Mouse (Mus musculus) lung, postnatal 14 days (tissue): ENCODE data around the gene Ppm1n.

Source experiments
- DNase-seq: peaks from one replicate; pipeline ENCODE4 v3.0.0; 2021

Ppm1n gene

DNA sequence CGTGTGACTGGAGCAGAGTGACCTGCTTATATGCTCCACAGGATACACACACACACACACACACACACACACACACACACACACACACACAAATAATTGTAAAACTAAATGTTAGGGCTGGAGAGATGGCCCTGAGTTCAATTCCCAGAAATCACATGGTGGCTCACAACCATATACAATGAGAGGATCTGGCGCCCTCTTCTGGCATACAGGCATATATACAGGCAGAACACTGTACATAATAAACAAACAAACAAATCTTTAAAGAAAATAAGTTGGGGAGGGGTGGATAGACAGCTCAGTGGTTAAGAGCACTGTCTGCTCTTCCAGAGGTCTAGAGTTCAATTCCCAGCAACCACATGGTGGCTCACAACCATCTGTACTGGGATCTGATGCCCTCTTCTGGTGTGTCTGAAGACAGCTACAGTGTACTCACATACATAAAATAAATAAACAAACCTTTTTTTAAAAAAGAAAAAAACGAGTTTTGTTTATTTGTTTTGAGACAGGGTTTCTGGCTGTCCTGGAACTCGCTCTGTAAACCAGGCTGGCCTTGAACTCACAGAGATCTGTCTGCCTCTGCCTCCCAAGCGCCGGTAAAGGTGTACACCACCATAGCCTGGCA lies 1.9 kb upstream of the Ppm1n start:
- DNase-seq = peak; percentile 62

GRCm38 (mm10) chr7:19279052-19279451 lies 812 bp downstream of the Ppm1n start:
- no peak for DNase-seq

- DNase-seq = no peak
Observed at GRCm38 (mm10) chr7:19276253-19276652, 3.6 kb downstream of the Ppm1n start.

GRCm38 (mm10) chr7:19272173-19272764 lies 7.6 kb downstream of the Ppm1n start:
- peak; percentile 85 for DNase-seq

DNA sequence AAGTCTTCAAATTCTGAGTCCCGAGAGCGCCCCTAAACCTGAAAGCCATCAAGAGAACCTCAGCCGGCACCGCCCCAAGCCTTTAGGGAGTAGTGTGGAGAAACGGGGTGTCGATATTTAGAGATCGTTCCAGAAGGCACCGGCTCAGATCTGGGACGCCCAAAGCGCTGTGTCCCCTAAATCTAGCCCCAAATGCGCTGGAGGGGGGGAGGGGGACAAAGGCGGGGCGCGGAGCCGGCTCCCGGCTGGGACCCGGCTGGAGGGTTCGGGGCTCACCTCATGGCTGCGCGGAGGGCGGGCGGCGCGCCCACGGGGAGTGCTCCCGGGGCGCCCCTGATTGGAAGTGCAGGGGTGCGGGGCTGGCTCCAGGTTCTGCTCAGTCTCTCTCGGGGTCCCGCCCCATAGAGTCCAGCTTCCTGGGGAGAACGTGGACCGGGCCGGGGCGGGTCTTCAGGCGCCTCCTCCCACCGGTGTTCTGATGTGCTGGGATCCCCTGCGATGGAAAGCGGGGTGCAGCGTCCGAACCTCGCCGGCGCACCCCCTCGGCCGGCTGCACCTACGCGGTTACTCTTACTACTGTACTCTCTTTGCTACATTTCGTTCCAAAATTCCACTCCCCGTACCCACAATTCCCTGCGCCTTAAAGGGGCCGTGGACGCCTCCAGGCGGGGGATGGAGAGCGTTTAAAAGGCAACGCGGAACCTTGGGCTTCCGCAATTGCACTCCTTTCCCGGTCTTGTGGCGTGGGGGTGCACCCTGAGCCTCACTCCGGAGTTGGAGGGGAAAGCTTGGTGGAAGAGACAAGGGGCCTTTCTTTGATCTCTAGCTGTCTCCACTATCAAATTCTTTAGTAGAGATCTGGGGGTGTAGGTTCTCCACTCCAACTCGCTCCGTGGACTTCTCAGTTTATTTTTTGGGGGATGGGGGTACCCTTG lies 8.4 kb downstream of the Ppm1n start, which contains the start of gene Vasp:
Gene Vasp (minus strand): TSS at position 580 of the 935 bp plus-strand sequence.
- DNase-seq = peak; percentile 87

DNA sequence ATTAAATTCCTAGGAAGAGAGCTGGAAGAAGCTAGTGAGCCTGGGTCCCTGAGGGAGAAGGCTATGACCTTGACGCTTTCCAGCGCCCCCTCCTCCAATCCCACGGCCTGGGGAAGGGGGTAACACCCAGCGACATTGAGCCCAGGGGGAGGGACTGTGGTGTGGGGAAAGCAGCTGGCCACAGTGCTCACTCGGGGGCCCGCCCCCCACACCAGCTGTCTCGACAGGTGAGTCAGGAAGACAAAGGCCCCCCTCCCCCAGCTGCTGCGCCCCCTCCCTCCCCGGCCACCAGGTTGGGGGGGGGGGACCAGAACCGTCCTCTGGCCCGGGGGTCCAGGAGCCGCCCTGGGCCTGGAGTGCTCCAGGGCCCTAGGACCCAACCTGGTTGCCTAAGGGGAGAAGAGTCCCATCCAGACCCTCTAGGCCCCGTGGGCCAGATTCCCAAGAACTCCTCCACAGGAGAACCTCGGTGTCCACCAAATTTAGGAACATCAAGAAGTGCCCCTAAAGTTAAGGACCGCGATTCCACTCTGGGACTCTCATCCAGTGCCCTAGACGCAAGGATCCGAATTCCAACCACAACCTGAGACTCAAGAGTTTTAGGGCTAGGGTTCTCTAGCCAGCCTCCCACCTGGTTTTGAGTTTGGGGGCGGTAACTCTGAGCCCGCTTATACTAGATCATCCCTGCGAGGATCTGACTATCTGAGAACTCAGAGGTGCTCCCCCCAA lies 9.2 kb downstream of the Ppm1n start:
- no peak for DNase-seq

- DNase-seq = peak; percentile 81
Observed at GRCm38 (mm10) chr7:19269721-19270441, 10.0 kb downstream of the Ppm1n start.

- peak; percentile 42 for DNase-seq
Observed at GRCm38 (mm10) chr7:19268993-19269681, 10.7 kb downstream of the Ppm1n start.

DNA sequence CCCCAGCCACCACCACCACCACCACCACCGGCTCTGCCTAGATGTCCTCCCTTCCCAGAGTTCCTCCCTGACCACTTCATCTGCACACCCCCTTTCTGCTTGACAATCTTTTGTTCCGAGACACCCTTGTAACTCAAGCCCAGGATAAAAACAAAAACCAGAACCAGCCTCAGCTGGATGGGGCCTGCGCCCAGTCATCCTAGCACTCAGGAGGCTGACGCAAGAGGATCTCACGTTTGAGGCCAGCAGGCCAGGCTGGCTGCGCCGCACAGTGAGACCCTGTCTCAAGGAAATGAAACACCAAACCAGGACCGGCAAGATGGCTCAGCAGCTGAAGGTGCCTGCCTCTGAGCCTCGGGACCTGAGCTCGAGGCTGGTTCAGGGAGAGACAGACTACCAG lies 12.8 kb downstream of the Ppm1n start:
- peak; percentile 46 for DNase-seq

- DNase-seq = peak; percentile 29
Observed at GRCm38 (mm10) chr7:19265928-19266822, 13.7 kb downstream of the Ppm1n start.

DNA sequence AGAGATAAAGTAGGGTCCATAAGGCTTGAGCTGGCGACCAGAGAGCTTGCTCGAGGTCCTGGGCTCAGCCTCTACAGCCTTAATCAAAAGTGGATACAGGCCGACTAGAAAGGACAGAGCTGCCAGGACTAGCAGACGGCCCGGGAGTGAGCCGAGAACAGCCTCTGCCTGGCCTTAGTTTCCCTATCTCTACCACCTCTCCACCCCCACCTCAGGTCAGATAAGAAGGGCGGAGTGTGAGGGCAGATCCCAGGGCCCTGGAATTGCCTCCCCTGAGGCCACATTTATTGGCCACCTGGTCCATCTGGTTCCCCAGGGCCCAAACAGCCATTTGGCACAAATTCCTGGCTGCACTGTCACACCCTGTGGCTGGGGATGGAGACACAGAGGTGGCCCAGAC lies 14.7 kb downstream of the Ppm1n start:
- DNase-seq = no peak

- no peak for DNase-seq
Observed at GRCm38 (mm10) chr7:19258336-19258735, 21.5 kb downstream of the Ppm1n start.

DNA sequence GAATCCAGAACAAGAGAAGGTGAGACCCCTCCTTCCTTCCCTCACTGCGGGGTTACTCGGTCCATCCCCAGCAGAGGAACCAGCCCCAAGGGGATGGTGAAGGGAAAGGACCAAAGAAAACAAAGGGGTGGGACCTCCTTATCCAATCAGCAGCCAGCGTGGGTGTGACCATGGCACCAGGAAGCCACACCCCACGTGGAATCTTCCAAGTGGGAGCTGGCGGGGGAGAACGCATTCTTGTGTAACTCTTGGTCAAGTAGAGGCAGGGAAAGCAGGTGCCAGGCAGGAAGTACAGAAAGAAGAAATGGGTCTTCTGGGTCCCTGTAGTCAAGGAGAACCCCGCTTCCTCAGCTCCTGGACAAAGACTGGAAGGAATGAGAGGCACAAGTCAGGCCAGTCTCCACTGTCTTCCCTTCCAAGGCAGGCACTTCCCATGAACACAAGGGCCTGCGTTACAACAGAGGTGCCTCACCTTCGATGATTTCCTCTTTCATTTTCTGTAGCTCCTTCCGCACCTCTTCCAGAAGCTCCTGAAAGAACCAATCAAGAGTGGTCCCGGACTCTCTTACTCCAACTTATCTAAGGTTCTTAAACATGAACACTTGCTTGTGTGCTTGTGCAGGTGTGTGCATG lies 22.4 kb downstream of the Ppm1n start:
- peak; percentile 82 for DNase-seq

DNA sequence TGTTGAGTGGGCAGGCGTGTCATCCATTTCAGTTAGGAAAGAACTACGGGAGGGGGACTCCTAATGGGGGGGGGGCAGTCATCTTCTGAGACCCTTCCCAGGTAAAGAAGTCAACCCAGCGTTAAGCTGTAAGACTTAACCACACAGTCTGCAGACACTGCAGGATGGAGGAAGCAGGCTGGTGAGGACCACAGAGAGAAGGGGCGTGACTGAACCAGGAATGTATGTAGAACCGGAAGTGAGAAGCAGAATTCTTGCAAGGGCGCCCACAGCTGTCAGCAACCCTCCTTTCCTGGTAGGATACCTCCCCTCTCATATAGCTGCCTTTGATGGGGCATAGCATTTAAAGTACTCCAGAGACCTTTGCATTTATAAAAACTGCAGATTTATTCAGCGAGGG lies 23.3 kb downstream of the Ppm1n start:
- DNase-seq = no peak

GRCm38 (mm10) chr7:19255395-19255794 lies 24.5 kb downstream of the Ppm1n start:
- DNase-seq = no peak

DNA sequence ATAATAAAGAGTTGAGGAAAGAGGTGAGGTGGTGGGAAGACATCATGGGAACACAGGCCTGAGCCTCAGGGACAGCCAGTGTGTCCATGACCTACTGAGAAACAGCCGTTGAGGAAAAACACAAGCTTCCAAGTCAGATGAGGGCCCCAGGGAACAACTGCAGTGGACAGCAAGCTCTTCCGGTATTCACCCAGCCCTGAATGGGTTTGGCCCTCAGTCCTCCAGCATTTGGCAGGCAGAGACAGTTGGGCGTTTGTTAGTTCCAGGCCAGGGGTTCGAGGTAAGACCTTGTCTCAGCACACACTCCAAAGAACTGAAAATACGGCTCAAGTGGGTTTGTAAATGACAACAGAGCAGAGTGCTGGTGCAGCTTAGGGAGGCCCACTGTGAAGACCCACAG lies 26.4 kb downstream of the Ppm1n start:
- DNase-seq = no peak

DNA sequence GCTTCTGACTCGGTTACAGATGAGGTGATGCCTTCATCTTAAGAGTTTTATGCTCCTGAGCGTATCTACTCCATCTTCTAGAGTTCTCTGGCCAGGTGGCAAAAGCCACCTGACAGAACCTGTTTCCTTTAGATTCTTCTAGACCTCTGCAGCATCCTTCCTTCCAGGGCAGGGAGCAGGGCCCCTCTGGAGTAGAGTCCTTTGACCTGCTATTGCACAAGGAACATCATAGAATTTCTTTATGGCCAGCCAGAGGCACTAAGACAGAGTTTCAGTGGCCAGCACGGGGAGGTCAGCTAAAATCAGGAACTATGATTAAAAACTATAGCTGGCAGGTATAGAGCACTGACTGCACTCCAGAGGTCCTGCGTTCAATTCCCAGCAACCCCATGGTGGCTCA lies 27.8 kb downstream of the Ppm1n start:
- DNase-seq = no peak

DNA sequence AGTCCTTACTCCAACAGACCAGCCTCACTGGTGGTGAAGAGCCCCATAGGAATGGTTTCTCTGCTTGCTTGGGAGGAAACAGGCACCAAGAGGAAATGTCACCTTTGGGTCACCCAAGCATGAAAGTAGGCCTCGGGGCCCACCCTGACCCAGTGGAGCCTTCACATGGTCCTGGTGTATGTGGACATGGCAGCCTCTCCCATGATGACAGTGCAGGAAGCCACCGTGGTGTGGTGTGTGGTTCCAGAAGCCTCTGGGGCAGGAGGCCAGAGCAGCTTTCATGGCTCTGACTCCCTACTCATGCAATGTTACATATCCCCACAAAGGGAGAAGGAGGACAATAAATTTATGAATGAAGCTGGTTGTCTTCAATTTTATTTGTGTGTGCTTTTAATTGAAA lies 32.4 kb downstream of the Ppm1n start:
- no peak for DNase-seq

GRCm38 (mm10) chr7:19246855-19247254 lies 33.0 kb downstream of the Ppm1n start:
- no peak for DNase-seq

- no peak for DNase-seq
Observed at GRCm38 (mm10) chr7:19245083-19245482, 34.8 kb downstream of the Ppm1n start.
